Mouse (Mus musculus) heart, postnatal 0 days (tissue): ENCODE data around the gene A530016L24Rik. TPM values are rescaled to one million over a fixed set of nuclear protein-coding genes. Genes with fewer than 3 reads are reported as not detected.

Experiments
- ATAC-seq: fragments of 200-750 bp; cut with Nextera tagmentation; 2 replicates; pipeline ENCODE4 v1.8.0; 2017; ENCODE audit warnings: low read depth, moderate number of reproducible peaks, moderate library complexity; ENCODE audit not compliant: insufficient read depth
- DNase-seq: peaks from one replicate; pipeline ENCODE4 v3.0.0-alpha.2; 2016; ENCODE audit warnings: low spot score
- H3K27ac ChIP-seq: fragments of 300-500 bp; sonication (generic); 2 replicates; pipeline ENCODE4 v1.5.1; 2014; ENCODE audit warnings: low read depth, mild to moderate bottlenecking
- H3K27me3 ChIP-seq: fragments of 300-500 bp; sonication (generic); 2 replicates; pipeline ENCODE4 v1.6.1; 2014; ENCODE audit warnings: low read length, mixed read lengths; ENCODE audit not compliant: control insufficient read depth, insufficient read depth
- H3K36me3 ChIP-seq: fragments of 300-500 bp; sonication (generic); replicated peaks from 2 replicates; pipeline ENCODE4 v1.6.1; 2014; ENCODE audit warnings: low read length, mixed read lengths; ENCODE audit not compliant: control insufficient read depth, insufficient read depth
- H3K4me1 ChIP-seq: fragments of 300-500 bp; sonication (generic); 2 replicates; pipeline ENCODE4 v1.6.1; 2014; ENCODE audit warnings: antibody characterized with exemption; ENCODE audit not compliant: control insufficient read depth, insufficient read depth
- H3K4me2 ChIP-seq: fragments of 300-500 bp; sonication (generic); 2 replicates; pipeline ENCODE4 v1.6.1; 2014; ENCODE audit warnings: low read depth, mild to moderate bottlenecking, low read length, moderate library complexity
- H3K4me3 ChIP-seq: fragments of 300-500 bp; sonication (generic); 2 replicates; pipeline ENCODE4 v1.5.1; 2014; ENCODE audit warnings: low read depth, low read length
- H3K9ac ChIP-seq: fragments of 300-500 bp; sonication (generic); replicated peaks from 2 replicates; pipeline ENCODE4 v1.6.1; 2014; ENCODE audit warnings: low read depth, low read length, mixed read lengths
- H3K9me3 ChIP-seq: fragments of 300-500 bp; sonication (generic); replicated peaks from 2 replicates; pipeline ENCODE4 v1.6.1; 2016; ENCODE audit warnings: low read length; ENCODE audit not compliant: control insufficient read depth
- CTCF ChIP-seq: IDR thresholded peaks from 2 replicates; pipeline ENCODE4 v1.5.1; 2016; ENCODE audit warnings: antibody characterized with exemption, control low read depth, low read depth
- EP300 ChIP-seq: IDR thresholded peaks from 2 replicates; pipeline ENCODE4 v1.6.1; 2016; ENCODE audit warnings: antibody characterized with exemption, low read depth
- WGBS: fragments of 180-500 bp; shearing (Covaris S2); extraction: QIAGEN DNeasy Blood & Tissue Kit; methylation state at CpG from one replicate; pipeline ENCODE4 v1.1.7; 2014; 5-methylcytosine and 5-hydroxymethylcytosine counted together
- polyA plus RNA-seq: library from polyadenylated mRNA; unstranded; fragments of >200 nt; fragmentation: Nextera tagmentation; extraction: Ambion mirVana; gene quantifications from 2 replicates; pipeline ENCODE4 v1.2.1, GENCODE M21; 2015
- total RNA-seq: library from RNA; depleted of rRNA; stranded (reverse); fragments of >200 nt; gene quantifications from 2 replicates; pipeline ENCODE4 v1.2.3, GENCODE M21; 2014; ENCODE audit warnings: low replicate concordance

Gene A530016L24Rik
- total and polyA plus RNA-seq, 2 experiments from 2014 or later, result 6.0 to 14.1 TPM

DNA sequence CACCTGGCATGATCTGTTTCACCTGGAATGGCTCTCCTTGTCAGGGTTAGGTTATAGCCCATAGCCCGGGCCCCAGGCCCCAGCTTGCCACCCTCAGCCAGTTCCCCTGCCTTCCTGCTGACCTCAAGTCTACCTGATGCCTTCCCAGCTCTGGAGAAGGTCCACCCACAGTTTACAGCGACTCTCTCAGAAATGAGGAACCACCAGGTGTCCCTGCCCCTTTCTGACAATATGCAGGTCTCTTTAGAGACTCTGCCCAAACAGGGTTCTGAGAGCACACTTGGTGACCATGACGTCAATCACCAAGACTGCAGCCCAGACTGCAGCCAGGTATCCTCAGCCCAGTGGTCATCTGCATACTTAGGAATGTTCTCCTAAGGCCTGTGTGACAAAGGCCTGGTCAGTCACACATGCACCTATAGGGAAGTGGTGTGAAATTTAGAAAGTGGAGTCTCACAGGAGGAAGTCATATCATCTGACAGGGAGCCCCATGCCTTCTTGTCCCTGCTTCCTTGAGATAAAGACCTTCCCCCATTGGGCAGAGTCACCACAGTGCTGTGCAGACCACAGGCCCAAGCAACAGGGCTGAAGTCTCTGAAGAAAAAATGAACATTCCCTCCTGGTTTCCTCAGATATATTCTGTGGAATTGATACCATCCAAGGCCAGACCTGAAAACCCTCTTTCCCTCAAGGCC lies 25.4 kb upstream of the A530016L24Rik start:
- Histone ChIP-seq H3K36me3 (no peaks in the 10 kb centered on the region), H3K27ac (no peak overlapping the region), H3K4me1 (no peaks in the 10 kb centered on the region), H3K4me3 (no peak overlapping the region), H3K4me2 (no peak overlapping the region), H3K9me3 (no peaks in the 10 kb centered on the region), H3K9ac (no peak overlapping the region), H3K27me3 (0 out of 2 replicates have a peak, but pooled peaks cover 2% of the 10 kb centered on the region)
- TF ChIP-seq EP300 (no peak), CTCF (no peak)
- no peak for DNase-seq
- 65% methylated on average over 3 of the region's 3 CpGs for WGBS
- ATAC-seq, result no peak

DNA sequence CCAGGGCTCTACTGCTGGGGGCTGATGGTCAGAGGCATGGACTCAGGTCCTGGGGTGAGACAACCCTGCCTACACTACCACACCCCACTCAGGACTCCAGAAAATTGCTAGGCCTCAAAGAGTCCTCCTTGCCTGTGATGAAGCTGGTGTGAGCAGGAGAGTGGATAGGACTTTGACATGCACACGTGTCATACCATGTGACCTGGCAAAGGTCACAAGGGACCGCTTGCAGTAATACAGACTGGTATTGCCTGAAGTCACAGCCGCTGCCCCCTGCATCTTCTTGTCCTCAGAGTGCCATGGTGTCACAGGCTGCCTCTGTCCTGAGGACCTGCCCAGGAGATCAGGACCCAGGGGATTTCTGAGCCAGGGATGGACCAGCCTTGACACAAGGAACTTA lies 24.7 kb upstream of the A530016L24Rik start:
- H3K27ac ChIP-seq, result no peak overlapping the region
- no peaks in the 10 kb centered on the region for H3K4me1 ChIP-seq
- no peaks in the 10 kb centered on the region for H3K36me3 ChIP-seq
- no peaks in the 10 kb centered on the region for H3K9me3 ChIP-seq
- 77% methylated on average over 3 of the region's 3 CpGs for WGBS
- no peak overlapping the region for H3K9ac ChIP-seq
- DNase-seq, result no peak
- no peak overlapping the region for H3K4me3 ChIP-seq
- no peak for ATAC-seq
- no peak overlapping the region for H3K4me2 ChIP-seq
- TF ChIP-seq EP300 (no peak), CTCF (no peak)
- 0 out of 2 replicates have a peak, but pooled peaks cover 2% of the 10 kb centered on the region for H3K27me3 ChIP-seq

DNA sequence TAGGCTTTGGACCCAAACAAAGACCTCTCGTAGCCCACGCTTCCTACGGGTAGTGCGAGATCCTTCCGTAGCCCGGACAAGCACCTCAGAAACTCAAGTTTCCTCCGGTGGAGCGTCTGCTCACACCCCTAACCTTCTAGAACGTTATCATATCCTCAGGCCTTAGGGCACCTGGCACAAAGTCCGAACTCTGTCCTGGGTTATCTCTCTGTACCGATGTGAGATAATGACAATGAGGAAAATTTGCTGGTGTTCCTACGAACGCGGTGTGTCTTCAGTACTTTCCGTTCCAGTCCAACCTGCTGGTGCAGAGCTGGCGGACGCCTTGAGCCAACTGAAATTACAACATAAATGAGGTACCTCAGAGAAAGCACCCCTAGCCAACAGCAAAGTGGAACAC lies 23.3 kb upstream of the A530016L24Rik start:
- H3K9ac ChIP-seq, result no peak overlapping the region
- no peaks in the 10 kb centered on the region for H3K4me1 ChIP-seq
- ATAC-seq (no peak), DNase-seq (no peak)
- no peak overlapping the region for H3K4me3 ChIP-seq
- no peak overlapping the region for H3K27ac ChIP-seq
- no peak overlapping the region for H3K4me2 ChIP-seq
- TF ChIP-seq EP300 (no peak), CTCF (no peak)
- H3K9me3 ChIP-seq, result no peaks in the 10 kb centered on the region
- H3K36me3 ChIP-seq, result no peaks in the 10 kb centered on the region
- 0 out of 2 replicates have a peak, but pooled peaks cover 6% of the 10 kb centered on the region for H3K27me3 ChIP-seq
- WGBS, result 80% methylated on average over 17 of the region's 17 CpGs

DNA sequence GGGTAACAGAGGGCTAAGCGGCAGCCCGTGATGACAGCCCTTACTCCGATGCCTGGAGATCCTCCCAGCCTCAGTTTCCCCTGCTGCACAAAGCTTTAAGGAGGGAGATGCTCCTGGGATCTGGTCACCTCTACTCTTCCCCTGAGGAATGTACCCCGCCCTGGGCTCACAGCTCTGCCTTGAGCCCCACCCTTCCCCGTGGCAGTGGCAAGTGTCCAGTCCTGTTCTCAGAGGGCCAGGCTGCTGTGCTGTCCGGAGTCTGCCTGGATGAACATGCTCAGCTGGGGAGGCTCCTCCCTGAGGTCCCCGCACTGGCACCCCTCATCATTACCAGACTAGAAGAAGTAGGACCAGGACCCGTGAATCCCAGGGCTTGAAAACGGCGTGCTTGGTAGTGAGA lies 21.9 kb upstream of the A530016L24Rik start:
- Histone ChIP-seq H3K9me3 (no peaks in the 10 kb centered on the region), H3K27ac (no peak overlapping the region), H3K36me3 (no peaks in the 10 kb centered on the region), H3K4me2 (no peak overlapping the region), H3K4me3 (no peak overlapping the region), H3K4me1 (no peaks in the 10 kb centered on the region), H3K27me3 (0 out of 2 replicates have a peak, but pooled peaks cover 6% of the 10 kb centered on the region), H3K9ac (no peak overlapping the region)
- TF ChIP-seq CTCF (no peak), EP300 (no peak)
- WGBS, result 66% methylated on average over 10 of the region's 10 CpGs
- ATAC-seq (no peak), DNase-seq (no peak)

DNA sequence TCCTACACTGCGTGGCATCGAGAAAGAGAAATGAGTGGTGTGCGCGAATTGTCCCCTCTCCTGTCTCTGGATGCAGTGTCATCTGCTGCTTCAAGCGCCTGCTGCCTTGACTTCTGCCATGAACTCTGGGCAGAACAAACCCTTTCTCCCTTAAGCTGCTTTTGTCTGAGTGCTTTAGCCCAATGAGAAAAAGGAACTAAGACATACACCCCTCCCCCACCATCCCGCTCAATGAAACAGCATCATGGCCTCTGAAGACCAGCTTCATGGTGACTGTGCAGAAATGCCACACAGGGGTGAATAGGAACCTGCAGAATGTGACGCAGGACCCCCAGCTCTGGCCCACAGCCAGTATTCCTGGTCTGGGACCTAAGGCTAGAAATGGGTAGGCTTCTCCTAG lies 19.9 kb upstream of the A530016L24Rik start:
- no peak overlapping the region for H3K4me3 ChIP-seq
- DNase-seq (no peak), ATAC-seq (no peak)
- H3K9ac ChIP-seq, result no peak overlapping the region
- no peaks in the 10 kb centered on the region for H3K36me3 ChIP-seq
- TF ChIP-seq EP300 (no peak), CTCF (no peak)
- H3K4me1 ChIP-seq, result no peaks in the 10 kb centered on the region
- H3K27me3 ChIP-seq, result 0 out of 2 replicates have a peak, but pooled peaks cover 6% of the 10 kb centered on the region
- no peaks in the 10 kb centered on the region for H3K9me3 ChIP-seq
- WGBS, result 86% methylated on average over 7 of the region's 7 CpGs
- no peak overlapping the region for H3K27ac ChIP-seq
- H3K4me2 ChIP-seq, result no peak overlapping the region

DNA sequence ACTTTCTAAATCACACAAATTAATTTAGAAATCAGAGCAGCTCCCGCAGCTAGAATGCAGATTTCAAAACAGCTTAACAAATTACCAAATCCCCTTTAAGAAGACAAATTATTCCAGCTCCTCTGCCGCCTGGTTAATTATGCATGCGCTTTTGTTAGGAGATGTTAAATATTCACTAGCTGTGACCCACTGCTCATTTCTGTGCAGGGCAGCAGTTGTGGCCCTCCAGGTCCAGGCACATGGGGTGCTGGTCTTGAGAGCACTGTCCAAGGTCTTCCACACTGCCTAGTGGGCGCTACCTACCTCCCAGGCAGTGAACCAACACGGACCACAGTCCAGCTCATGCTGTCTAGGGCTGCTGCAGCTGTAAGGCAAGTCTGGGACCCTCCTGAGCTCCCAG lies 19.0 kb upstream of the A530016L24Rik start:
- H3K4me3 ChIP-seq, result no peak overlapping the region
- ATAC-seq (no peak), DNase-seq (no peak)
- H3K4me1 ChIP-seq, result no peaks in the 10 kb centered on the region
- no peak for TF ChIP-seq EP300
- WGBS, result 72% methylated on average over 5 of the region's 5 CpGs
- no peak overlapping the region for H3K27ac ChIP-seq
- peaks cover 14% of the 10 kb centered on the region; the same call in 1 of the 2 replicates for H3K27me3 ChIP-seq
- H3K36me3 ChIP-seq, result no peaks in the 10 kb centered on the region
- no peaks in the 10 kb centered on the region for H3K9me3 ChIP-seq
- no peak overlapping the region for H3K9ac ChIP-seq
- no peak overlapping the region for H3K4me2 ChIP-seq
